Mouse (Mus musculus) C2C12 (cell line): Measurements from ENCODE around the gene Zswim4. TPM values are rescaled to one million over a fixed set of nuclear protein-coding genes. Genes with fewer than 3 reads are reported as not detected.
A peak's percentile ranks its signal among the peaks of the same experiment; 100 is the strongest.

ENCODE experiments used
- H3K27me3 ChIP-seq: one replicate; pipeline ENCODE4 v1.6.1; 2011; ENCODE audit not compliant: control insufficient read depth, insufficient read depth, insufficient read length
- H3K36me3 ChIP-seq: one replicate; pipeline ENCODE4 v1.6.1; 2011; ENCODE audit not compliant: control insufficient read depth, insufficient read depth
- H3K4me3 ChIP-seq: one replicate; pipeline ENCODE4 v1.5.1; 2011; ENCODE audit warnings: mild to moderate bottlenecking, control low read depth; ENCODE audit not compliant: poor library complexity, insufficient read depth, severe bottlenecking
- H3K79me2 ChIP-seq: one replicate; pipeline ENCODE4 v1.6.1; 2011; ENCODE audit not compliant: control insufficient read depth, insufficient read depth
- H3K79me3 ChIP-seq: one replicate; pipeline ENCODE4 v1.6.1; 2011; ENCODE audit warnings: low read depth, control low read depth
- H3ac ChIP-seq: one replicate; pipeline ENCODE3; 2011; ENCODE audit warnings: low read depth; ENCODE audit not compliant: control insufficient read depth, insufficient read length
- CEBPB ChIP-seq: IDR thresholded peaks from one replicate; pipeline ENCODE4 v1.6.1; 2011; ENCODE audit warnings: low read depth, mild to moderate bottlenecking, control low read depth, moderate library complexity
- CTCF ChIP-seq: IDR thresholded peaks from one replicate; pipeline ENCODE4 v1.5.1; 2011; ENCODE audit not compliant: control insufficient read depth, insufficient read depth, insufficient read length
- FOSL1 ChIP-seq: IDR thresholded peaks from one replicate; pipeline ENCODE4 v1.8.0; 2011; ENCODE audit warnings: mild to moderate bottlenecking, low read length; ENCODE audit not compliant: poor library complexity, insufficient read depth, severe bottlenecking
- MAX ChIP-seq: IDR thresholded peaks from one replicate; pipeline ENCODE4 v1.6.1; 2011; ENCODE audit warnings: mild to moderate bottlenecking, control low read depth
- MYOD1 ChIP-seq: IDR thresholded peaks from one replicate; pipeline ENCODE4 v1.6.1; 2011; ENCODE audit warnings: low read depth; ENCODE audit not compliant: control insufficient read depth, insufficient read length
- MYOG ChIP-seq: IDR thresholded peaks from one replicate; pipeline ENCODE4 v1.6.1; 2011; ENCODE audit not compliant: control insufficient read depth, insufficient read length; ENCODE audit errors: extremely low read depth
- USF1 ChIP-seq: IDR thresholded peaks from one replicate; pipeline ENCODE4 v1.6.1; 2011; ENCODE audit warnings: low read depth, mild to moderate bottlenecking, control low read depth, moderate library complexity
- polyA plus RNA-seq: library from polyadenylated mRNA; unstranded; fragments of >200 nt; fragmentation: generic; extraction: Trizol; gene quantifications from one replicate; pipeline ENCODE4 v1.2.1, GENCODE M21; 2012; ENCODE audit warnings: missing spikeins

Zswim4 gene
- polyA plus RNA-seq, 1 experiment = 10.1 TPM

- Histone ChIP-seq H3K36me3 (peaks cover 32% of the 10 kb centered on the region), H3K79me3 (no peaks in the 10 kb centered on the region), H3K4me3 (no peak overlapping the region), H3K27me3 (no peaks in the 10 kb centered on the region), H3ac (no peak overlapping the region), H3K79me2 (no peaks in the 10 kb centered on the region)
- no peak for TF ChIP-seq MAX
- TF ChIP-seq USF1 = no peak
- no peak for TF ChIP-seq FOSL1
- no peak for TF ChIP-seq MYOG
- TF ChIP-seq CTCF = no peak
- TF ChIP-seq CEBPB = no peak
- TF ChIP-seq MYOD1 = no peak
Measured at GRCm38 (mm10) chr8:84220105-84220504, 16.8 kb downstream of the Zswim4 start.

DNA sequence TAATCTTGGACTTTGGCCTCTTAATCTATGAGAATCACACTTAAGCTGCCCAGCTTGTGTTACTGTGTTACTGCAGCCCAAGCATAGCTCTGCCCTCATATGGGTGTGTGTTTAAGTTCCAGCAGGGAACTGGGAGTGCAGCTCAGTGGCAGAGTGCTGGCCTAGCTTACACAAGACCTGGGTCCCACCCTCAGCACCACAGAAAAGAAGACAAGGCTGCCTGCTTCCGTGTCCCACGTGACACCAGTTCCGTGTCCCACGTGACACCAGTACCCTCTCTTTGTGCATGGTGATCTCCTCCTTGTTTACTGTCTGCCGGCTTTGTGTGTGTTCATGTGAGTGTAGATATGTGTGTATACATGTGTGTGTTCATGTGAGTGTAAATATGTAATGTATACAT is 18.7 kb downstream of the Zswim4 start:
- H3K79me3 ChIP-seq = no peaks in the 10 kb centered on the region
- no peaks in the 10 kb centered on the region for H3K79me2 ChIP-seq
- H3K27me3 ChIP-seq = no peaks in the 10 kb centered on the region
- H3K4me3 ChIP-seq = no peak overlapping the region
- peaks cover 32% of the 10 kb centered on the region for H3K36me3 ChIP-seq
- TF ChIP-seq FOSL1 = no peak
- no peak for TF ChIP-seq MAX
- TF ChIP-seq USF1 = no peak
- no peak for TF ChIP-seq CTCF
- no peak for TF ChIP-seq CEBPB
- TF ChIP-seq MYOD1 = no peak
- no peak for TF ChIP-seq MYOG
- no peak overlapping the region for H3ac ChIP-seq

GRCm38 (mm10) chr8:84217206-84217605 is 19.6 kb downstream of the Zswim4 start:
- H3ac ChIP-seq = no peak overlapping the region
- no peak for TF ChIP-seq USF1
- no peak for TF ChIP-seq MYOD1
- no peak for TF ChIP-seq CEBPB
- TF ChIP-seq MAX = no peak
- TF ChIP-seq MYOG = no peak
- no peak for TF ChIP-seq CTCF
- no peaks in the 10 kb centered on the region for H3K27me3 ChIP-seq
- H3K36me3 ChIP-seq = peaks cover 27% of the 10 kb centered on the region
- H3K79me2 ChIP-seq = no peaks in the 10 kb centered on the region
- H3K79me3 ChIP-seq = no peaks in the 10 kb centered on the region
- H3K4me3 ChIP-seq = no peak overlapping the region

DNA sequence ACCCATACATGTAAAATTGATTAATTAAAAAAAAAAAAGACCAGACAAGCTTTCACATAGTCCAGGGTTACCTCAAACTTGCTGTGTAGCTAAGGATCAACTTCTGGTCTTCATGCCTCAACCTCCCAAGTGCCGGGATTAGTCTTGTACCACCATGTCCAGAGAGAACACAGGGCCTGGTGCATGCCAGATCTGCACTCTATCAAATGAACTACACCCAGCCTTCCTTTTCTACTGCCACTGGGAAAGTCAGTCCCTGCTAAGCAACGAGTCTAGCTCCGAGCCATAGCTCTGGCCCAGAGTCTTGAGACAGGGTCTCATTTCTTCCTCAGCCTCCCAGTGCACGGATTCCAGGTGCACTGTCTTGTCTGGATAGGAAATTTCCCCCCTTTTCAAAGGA is 23.6 kb downstream of the Zswim4 start:
- Histone ChIP-seq H3K36me3 (peaks cover 47% of the 10 kb centered on the region), H3K79me3 (peaks cover 4% of the 10 kb centered on the region), H3K79me2 (peaks cover 11% of the 10 kb centered on the region), H3K27me3 (no peaks in the 10 kb centered on the region), H3ac (no peak overlapping the region), H3K4me3 (no peak overlapping the region)
- TF ChIP-seq MAX (no peak), MYOG (no peak), CTCF (no peak), USF1 (no peak), CEBPB (no peak), FOSL1 (no peak), MYOD1 (no peak)

DNA sequence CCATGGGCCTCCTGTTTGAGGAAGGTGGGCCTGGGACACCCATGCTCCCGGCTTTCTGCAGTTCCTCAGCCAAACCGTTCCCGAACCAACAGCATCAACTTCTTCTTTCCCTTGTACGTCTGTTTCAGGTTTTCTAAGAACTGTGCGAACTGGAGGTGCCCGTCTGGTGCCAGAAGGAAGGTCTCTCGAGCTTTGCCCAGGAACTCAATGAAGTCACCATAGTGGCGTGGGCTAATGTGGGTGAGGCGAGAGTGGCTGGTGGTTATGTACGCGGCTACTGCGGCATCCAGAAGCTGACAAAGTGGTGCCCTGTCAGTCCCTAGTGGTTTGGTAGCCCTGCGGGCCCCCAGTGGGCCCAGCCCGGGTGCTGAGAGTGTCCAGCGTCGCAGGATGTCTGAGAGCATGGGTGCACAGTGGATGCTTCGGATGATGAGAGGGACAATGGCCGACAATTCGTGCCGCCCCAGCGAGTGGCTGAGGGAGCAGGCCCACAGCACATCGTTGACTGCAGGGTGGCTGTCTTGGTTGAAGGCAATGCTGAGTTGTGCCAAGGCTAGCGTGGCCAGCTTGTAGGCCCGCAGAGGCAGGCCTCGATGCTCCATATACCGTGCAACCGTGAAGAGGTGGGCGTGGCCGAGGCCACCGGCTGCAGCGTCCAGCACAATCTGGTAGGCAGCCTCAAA is 24.8 kb downstream of the Zswim4 start:
- H3K79me2 ChIP-seq = peaks cover 23% of the 10 kb centered on the region
- H3ac ChIP-seq = no peak overlapping the region
- no peak overlapping the region for H3K4me3 ChIP-seq
- peaks cover 15% of the 10 kb centered on the region for H3K79me3 ChIP-seq
- peaks cover 59% of the 10 kb centered on the region for H3K36me3 ChIP-seq
- TF ChIP-seq CTCF (no peak), MYOD1 (no peak), CEBPB (no peak), MYOG (no peak), MAX (no peak), FOSL1 (no peak), USF1 (no peak)
- H3K27me3 ChIP-seq = no peaks in the 10 kb centered on the region

DNA sequence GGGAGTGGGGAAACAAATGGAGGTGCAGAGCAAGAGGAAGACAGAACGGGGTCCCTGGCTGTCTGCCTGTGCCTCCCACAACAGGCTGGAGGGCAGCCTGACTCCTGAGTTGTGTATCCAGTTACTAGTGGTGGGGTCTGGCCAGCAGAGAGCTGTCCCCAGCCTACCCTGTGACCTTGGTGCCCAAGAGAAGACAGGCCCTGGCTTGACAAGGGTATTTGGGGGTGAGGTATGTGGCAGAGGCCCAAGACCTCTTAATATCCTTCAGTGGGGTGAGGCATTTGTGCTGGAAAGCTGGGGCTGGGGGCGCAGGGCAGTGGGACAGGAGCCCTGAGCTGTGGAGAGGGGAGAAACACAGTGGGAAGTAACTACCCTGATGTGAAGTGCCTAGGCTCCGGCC is 25.7 kb downstream of the Zswim4 start:
- Histone ChIP-seq H3K36me3 (peaks cover 63% of the 10 kb centered on the region), H3ac (peak overlapping the region; percentile 46), H3K4me3 (no peak overlapping the region), H3K27me3 (no peaks in the 10 kb centered on the region), H3K79me2 (peaks cover 32% of the 10 kb centered on the region), H3K79me3 (peaks cover 21% of the 10 kb centered on the region)
- no peak for TF ChIP-seq MYOG
- TF ChIP-seq CTCF = no peak
- TF ChIP-seq MAX = no peak
- TF ChIP-seq CEBPB = no peak
- TF ChIP-seq FOSL1 = no peak
